Mouse (Mus musculus): ENCODE measurements around the gene Tekt3. TPM values are rescaled to one million over a fixed set of nuclear protein-coding genes. Genes with fewer than 3 reads are reported as not detected.

The Tekt3 gene
- total RNA-seq, 4 experiments from 2014 or later: not detected

DNA sequence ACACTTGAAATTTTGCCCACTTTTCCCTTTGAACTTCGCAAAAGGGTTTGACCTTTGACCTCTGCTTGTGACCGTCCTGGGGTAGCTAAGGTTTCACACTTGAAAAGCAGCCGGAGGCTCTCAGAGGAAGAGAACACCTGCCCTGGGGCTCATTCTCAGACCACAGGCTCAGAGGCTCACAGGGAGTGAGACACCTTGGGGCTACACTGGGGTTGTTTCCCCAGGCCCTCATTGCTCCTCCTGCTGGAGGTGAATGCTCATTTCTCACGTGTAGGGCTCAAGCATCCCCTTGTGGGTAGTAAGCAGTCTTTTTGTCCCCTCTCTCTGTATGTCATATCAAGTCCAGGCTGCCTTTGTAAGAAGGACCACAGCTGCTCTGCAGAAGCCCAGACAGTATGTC lies 62.9 kb downstream of the Tekt3 start:
- no peak for DNase-seq (ENCODE audit: low spot score in 2 of 2)

DNA sequence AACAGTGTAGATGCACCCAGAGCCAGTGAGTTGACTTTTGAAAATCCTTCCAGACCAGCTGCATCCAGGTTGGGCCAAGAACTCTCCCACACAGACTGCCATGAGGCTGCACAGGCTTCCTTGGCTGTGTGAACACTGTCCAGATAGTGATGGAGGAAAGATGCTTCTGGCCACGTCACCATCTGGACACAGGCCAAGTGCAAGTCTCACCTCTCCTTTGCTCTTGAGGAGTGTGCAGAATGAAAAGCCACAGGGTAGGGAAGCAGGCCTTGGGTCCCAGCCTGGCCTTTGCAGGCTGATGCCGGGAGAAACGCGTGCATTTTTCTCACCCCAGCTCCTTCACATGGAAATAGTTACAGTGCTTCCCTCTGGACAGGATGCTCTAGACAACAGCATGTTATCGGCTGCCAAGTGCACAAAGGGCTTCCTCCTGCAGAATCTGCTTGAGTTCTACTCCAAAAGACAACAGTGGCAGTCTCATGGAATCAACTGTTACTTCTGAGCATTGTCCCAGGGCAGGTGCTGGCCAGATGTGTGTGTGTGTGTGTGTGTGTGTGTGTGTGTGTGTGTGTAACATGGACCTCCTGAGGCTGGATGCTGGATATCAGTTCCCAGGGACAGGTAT lies 64.5 kb downstream of the Tekt3 start:
- DNase-seq (ENCODE audit: low spot score in 2 of 2): peak; percentile 39 to 50

DNA sequence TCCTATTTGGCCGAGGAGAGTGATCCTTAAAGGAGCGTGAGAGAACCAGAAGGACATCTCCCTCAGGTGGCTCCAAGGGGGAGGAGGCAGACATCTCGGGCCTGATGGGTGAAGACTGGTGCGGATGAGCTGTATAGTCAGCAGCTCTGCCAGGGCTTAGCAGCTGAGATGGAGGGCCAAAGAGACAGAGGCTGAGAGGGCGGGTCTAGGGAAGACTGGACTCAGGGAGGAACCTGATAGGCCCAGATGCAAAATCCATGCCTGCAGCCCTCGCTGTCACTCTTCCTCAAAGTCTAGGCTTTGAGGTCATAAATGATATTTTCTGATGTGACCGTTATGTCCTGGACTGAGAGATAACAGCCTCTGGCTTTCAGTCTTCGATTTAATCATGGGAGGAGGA lies 65.5 kb downstream of the Tekt3 start:
- DNase-seq (ENCODE audit: low spot score in 2 of 2): no peak

DNA sequence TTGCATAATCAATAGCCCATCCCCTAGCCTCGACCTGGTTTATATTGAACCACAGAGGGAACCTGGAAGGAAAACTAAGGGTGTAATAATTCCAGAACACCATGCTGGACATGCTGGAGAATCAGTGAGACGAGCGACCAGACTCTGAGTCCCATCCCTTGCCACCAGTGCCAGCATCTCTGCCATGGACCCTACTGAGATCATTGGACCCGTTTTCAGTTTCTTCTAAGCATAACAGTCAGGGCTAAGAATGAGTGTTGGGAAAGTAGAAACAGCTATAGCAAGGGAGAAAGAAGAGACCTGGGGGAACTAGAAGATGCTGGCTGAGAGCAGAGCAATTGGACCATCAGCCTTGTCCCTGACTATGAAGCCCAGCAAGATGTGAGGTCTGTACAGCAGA lies 66.1 kb downstream of the Tekt3 start:
- DNase-seq (ENCODE audit: low spot score in 2 of 2): no peak

DNA sequence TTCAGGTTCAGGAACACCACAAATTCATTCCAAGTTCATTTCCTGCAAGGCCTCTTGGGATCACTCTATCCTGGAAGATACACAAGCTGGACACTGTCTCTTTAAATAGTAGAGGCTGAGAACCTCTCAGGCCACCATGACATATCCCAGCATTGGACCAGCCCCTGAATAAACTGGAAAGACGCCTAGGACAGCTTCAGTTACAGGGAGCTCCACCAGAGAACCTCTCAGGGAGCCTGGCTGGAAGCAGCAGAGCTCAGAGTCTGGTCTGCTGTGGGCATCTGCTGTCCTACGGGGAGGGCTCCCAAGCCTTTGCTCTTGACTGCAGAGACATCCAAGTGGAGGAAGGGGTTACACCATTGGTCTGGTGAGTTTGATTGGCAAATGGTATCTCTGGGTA lies 67.3 kb downstream of the Tekt3 start, which contains the start of gene Pmp22:
Pmp22 (plus strand) TSS at position 199 of the 400 bp plus-strand sequence.
- peak; percentile 46 to 56 for DNase-seq (ENCODE audit: low spot score in 2 of 2)

DNA sequence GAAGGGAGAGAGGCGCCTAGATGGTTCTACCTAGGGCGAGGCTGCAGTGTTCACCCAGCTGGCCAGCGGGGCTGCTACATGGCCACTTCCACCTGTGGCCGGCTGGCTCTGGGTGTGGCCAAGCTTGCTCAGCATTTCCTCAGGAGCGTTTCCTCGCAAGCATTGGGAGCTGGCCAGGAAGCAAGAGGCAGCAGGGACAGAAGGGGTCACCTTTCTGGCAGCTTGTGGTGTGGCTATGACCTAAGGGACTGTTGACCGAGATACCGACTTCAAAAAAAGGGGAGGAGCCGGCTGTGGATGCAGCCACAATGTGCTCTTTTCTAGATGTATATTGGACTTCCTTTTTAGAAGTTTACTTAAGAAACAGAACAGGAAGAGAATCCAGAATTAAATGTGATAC lies 67.9 kb downstream of the Tekt3 start:
- peak; percentile 49 to 66 for DNase-seq (ENCODE audit: low spot score in 2 of 2)

DNA sequence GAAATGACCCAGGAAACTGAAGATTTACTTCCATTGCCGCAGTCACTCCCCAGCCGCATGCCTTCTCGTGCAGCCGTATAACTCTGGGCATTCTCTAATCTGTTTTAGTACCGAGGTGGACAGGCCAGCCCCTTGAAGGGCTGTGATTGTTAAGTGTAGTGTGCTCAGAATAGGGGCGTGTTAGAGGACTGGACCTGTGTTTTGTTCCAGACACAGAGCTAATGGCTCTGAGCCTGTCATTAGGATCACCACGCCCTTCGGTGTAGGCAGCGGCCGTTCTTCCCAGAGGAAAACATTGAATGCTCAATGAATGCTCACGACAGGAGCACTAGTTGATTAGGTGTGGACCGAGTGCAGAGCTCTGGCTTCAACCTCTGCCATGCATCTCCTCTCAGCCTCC lies 68.4 kb downstream of the Tekt3 start:
- no peak for DNase-seq (ENCODE audit: low spot score in 2 of 2)

DNA sequence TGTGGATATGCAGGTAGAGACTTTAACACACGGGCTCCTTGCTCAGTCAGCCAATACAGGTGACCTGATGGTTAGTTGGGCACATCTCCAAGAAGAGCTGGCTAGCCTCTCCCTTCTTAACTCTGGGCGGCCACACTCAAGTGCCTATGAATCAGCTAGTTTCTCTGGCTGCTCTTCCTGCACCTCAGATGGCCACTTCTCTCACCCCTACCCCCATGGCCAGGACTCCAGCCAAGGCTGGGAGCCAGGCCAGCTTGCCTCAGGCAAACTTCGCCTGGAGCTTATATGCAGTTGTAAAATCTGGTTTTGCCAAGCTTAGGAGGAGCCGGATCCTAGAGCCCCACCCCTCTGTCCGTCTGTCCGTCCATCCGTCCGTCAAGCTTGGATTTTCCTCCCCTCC lies 69.0 kb downstream of the Tekt3 start:
- peak; percentile 71 to 85 for DNase-seq (ENCODE audit: low spot score in 2 of 2)

DNA sequence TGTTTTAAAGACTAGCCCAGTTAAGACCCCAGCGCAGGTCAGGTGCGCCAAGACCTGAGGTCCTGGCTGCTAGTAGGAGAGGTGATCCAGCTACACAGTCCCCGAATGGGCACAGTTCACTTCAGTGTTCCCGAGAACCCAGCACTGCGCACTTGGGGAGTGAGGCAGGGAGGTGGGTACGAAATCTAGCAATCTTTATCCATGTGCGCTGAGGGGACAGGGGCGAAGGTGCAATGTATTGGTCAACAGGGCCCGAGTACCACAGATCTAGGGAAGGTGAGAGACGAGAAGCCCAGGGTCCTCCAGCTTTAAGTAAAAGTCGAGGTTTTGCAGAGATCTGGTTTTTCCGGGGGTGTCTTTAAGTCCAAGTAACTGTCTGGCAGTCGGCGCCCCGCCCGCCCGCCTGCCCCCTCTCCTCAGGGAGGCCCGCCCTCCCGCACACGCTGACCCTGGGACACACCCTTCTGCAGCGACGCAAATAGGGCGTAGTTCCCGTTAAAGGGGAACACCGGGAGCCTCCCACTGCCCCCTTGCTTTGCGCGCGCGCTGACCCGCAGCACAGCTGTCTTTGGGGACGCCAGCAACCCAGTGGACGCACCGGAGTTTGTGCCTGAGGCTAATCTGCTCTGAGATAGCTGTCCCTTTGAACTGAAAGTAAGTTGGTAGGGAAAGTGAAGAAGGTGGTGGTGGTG lies 69.7 kb downstream of the Tekt3 start:
- peak; percentile 57 to 70 for DNase-seq (ENCODE audit: low spot score in 2 of 2)

DNA sequence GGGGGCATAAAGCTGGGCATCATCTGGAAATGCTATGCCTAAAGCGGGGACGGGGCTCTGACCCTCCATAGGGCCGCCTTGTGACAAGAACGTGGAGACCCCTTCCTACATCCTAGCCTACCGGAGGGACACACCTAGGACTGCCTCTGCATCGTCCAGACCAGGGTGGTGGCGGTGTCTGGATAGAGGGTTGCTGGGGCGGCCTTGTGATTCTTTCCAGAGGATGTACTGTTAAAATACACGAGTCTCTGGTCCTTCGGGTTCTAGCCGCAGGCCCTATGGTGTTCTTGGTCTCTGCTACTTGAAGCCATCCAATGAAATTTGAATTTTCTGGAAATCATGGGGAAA lies 70.2 kb downstream of the Tekt3 start:
- DNase-seq (ENCODE audit: low spot score in 2 of 2): no peak

DNA sequence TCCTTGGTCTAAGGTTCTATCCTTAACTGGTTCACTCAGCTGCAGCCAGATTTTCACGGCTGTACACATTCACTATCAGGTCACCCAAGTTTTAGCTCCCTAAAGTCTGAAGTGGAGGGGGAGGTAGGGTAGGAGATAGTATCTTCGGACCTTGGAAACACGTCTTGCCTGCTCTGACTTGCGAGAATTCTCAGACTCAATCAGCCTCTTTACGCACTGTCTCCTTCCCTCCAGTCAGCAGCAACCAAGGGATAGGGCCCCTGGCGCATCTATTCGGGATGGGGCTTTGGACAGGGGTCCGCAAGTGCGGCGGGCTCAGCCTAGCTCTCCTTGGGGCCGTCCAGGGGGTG lies 70.7 kb downstream of the Tekt3 start:
- DNase-seq (ENCODE audit: low spot score in 2 of 2): no peak

DNA sequence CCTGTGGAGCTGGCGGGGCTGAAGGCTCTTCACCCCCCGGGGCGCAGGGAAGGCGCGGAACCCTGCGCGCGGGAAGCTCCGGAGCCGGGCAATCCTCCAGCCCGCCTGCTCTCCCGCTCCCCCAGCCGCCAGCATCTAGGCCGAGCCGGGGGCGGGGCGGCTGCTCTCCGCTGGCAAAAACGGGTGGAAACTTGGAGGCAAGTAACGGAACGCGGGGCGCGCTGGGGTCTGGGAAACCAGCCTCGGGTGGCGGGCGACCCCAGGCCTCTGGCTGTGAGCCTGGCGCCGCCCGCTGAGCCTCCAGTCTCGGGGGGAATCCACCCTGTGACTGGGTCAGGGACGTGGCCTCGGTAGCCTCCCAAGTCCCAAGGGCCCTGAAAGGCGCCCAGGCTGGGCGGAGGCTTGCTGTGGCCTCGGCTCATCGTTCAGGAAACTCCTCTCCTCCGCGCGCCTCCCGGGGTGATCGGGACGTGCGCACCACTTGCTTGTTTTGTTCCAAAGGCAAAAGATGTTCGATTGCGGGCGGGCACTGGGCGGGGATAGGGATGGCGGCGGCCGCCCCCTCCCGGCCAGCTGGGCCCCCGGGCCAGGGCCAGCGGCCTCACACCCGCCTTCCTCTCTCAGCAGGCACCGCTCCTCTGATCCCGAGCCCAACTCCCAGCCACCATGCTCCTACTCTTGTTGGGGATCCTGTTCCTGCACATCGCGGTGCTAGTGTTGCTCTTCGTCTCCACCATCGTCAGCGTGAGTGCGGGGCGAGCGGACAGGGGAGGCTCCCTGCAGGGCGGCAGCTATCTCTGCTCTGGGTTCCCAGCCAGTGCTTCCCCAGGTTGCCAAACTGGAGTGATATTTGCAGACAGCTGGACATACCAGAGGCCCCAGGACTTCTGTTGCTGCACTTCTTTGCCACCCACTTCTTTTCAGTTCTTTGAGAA lies 71.3 kb downstream of the Tekt3 start:
- DNase-seq (ENCODE audit: low spot score in 2 of 2): peak; percentile 75 to 80

DNA sequence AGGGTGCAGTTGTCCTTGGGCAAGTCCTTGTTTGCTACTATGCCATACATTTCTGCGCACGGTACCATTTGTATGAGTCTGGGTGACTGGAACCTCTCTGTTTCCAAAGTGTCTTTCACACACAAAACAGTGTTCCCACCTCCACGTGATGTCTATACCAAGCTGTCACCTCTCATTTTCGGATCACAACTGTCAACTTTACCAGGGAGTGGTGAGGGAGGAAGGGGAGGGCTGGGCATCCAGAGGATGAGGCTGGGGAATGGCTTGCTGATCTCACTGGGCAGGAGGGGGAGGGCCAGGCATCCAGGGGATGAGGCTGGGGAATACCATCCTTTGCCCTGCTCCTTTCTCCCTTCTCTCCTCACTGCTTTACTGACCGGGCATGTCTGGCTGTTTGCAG lies 72.6 kb downstream of the Tekt3 start:
- no peak for DNase-seq (ENCODE audit: low spot score in 2 of 2)

DNA sequence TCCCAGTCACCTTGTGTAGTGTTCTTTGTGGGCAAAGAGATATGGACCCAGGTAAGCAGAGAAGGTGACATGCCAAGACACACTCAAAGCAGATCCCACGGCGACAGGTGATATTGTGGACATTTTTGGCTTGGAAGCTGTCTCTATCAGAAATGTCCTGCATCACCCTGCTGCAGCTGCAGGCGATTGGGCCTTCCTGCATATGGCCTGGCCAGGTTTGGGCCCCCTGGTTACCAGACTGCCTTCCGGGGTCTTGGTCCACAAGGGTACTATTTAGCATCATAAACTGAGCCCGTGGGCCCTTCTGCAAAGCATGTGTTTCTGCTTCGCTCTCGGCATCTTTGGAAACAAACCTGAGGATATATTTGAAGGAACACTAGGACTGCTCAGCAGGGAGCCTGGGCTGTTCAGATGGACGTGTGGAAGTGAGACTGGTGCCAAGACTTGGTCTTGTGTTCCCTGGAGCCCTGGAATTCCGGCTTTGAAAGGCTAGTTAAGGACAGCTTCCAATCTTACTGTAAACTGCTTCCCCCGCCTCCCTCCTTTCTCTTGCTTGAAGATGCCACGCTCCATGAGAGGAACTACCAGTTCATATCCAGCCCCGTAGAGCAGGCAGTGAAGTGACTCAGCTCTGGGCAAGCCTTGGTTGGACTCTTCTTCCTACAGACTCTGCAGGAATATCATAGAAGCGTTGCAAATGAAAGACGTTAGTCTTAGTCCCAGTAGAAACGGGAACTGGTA lies 73.5 kb downstream of the Tekt3 start:
- no peak for DNase-seq (ENCODE audit: low spot score in 2 of 2)

DNA sequence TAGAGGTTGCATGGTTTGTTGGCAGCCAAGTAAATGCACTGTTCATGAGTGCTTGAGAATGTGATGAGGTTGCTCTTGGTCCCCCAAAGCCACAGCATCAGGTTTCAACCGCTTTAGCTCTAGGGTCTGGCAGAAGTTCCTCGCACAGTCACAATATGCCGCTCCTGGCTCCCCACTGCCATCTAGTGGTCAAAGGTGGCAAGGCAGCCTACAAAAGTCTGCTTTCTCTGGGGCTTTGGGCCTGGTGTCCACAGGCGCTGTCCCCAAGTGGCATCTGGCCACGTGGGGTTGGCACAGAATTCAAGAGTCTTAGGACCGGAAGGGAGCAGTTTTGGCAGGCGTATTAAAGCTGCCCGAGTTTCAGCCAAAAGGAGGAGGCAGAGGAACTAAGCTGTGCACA lies 74.2 kb downstream of the Tekt3 start:
- DNase-seq (ENCODE audit: low spot score in 2 of 2): peak; percentile 91 to 93

DNA sequence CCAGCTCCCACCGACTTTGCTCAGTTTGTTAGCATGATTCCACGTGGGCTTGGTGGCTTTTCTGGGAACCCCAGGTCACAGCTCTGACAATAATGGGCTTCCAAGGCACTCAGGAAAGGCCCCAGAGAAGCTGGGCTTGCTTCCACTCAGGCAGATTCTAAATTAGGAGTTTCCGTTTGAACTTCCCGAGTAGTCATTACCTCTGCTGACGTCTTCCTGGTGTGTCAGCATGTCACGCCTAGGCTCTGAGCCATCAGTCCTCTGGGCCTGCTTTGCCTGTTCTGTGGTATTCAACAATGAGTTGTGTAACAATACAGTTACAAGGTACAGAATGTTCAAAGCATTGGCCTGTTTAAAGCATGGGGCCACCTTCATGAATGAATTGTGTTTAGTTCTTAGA lies 74.8 kb downstream of the Tekt3 start:
- DNase-seq (ENCODE audit: low spot score in 2 of 2): peak; percentile 37 to 38

DNA sequence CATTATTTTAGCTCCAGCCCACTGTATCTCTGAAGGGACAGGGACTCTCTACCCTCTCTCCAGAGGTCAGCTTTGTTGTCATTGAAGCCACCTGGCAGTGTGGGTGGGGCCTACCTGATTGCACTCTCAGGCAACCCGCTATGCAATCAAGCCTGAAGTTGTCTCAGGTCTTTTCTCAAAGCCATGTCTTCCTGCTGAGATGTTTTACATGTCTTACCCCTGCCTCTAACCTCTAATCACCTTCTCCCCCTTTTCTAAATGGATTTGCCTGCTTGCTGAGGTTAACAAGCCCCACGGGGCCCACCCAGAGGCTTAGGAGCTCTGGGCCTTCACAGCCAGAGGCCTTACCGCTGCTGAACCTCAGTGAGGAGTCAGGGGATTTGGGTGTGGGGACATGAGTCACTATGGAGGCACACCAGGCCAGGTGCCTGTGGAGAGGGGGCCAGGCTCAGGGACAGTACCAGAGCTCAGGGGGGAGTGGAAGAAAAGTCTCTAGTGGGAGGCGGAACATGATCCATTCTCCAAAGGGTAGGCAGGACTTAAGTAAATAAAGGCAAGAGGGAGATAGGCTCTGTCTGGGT lies 75.5 kb downstream of the Tekt3 start:
- DNase-seq (ENCODE audit: low spot score in 2 of 2): no peak

DNA sequence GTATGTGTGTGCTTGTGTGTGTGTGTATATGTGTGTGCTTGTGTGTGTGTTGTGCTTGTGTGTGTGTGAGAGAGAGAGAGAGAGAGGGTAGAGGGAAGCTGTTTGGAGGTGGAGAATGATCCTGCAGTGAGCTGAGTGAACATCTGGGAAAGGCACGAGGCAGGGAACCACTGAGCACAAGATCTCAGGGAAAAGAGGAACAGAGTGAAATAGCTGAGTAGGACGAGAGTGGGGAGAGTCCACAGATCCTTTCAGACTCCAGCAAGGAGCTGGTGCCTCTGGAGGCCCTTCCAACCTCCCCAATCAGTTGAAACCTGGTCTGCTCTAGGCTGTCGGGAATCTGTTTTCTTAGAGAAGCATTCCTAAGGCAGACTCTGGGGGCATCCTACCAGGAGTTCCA lies 77.3 kb downstream of the Tekt3 start:
- DNase-seq (ENCODE audit: low spot score in 2 of 2): no peak

DNA sequence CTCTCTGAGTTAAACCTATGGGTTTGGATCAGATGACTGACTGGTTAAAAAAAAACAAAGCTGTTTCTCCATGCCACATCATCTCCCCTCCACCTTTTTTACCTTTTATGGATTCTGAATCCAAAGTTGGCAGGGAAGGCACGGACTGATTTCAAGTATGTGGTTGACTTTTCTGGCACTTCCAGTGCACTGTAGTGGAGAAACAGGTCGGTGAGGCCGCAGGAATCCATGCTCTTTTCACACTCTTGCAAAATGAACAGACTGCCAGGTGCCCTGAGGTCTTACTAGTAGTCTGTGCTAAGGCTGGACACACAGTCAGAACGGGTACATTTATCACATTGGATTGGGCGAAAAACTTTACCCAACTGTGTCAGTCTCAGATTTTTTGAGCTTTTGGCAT lies 80.9 kb downstream of the Tekt3 start:
- DNase-seq (ENCODE audit: low spot score in 2 of 2): no peak

DNA sequence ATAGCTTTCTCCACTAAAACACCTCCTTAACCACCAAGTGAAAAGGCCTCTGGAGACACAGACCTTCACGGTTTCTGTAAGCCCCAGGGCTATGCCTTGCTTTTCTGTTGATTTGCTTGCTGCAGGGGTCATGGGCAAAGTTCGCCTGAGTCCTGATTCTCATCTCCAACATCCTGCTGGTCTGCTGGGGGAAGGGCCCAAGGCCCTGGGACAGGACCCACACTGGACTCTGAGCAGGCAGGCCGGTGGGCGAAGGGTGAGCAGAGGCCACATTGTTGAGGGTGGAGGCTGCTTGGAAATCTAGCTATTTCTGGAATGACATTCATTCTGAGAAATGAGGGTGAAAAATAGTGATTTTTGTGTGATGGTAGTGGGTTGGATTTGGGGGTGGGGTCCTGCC lies 81.4 kb downstream of the Tekt3 start:
- DNase-seq (ENCODE audit: low spot score in 2 of 2): no peak

DNA sequence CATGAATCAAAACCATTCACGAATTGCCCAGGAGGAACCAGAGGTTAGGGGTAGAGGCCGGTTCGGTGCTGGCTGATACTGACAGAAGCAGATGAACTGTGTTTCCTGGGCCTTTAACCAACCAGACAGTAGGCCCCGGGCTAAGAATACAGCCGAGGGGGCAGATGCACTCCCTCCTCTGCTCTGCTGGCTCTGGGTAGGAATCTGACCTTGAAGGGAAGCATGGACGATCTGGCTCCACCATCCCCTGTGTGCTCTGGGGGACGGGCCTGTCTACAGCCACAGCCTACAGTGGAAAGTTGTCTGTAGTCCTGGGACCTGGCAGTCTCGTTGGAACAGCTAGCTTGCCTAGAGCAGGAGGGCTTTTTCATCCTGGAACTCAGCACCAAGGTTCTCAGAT lies 82.0 kb downstream of the Tekt3 start:
- peak in 1 of 2 experiments; percentile 30 for DNase-seq (ENCODE audit: low spot score in 2 of 2)

All from gastrocnemius, adult 8-10 months (tissue).